Mouse (Mus musculus) spleen, postnatal 14 days (tissue): Measurements from ENCODE around the gene 1700066M21Rik.

Source experiments
- DNase-seq, 2 experiments: peaks; one replicate each; pipeline ENCODE4 v3.0.0; 2021 to 2022; ENCODE audit warnings: low spot score in 2 of 2

The 1700066M21Rik gene

GRCm38 (mm10) chr1:57392417-57392816 lies 15.0 kb downstream of the 1700066M21Rik start:
- no peak for DNase-seq

- peak in 1 of 2 experiments; percentile 34 for DNase-seq
Measured at GRCm38 (mm10) chr1:57394051-57394450, 16.6 kb downstream of the 1700066M21Rik start.

GRCm38 (mm10) chr1:57400321-57400720 lies 22.9 kb downstream of the 1700066M21Rik start:
- DNase-seq, result no peak

GRCm38 (mm10) chr1:57400877-57401276 lies 23.5 kb downstream of the 1700066M21Rik start:
- no peak for DNase-seq

GRCm38 (mm10) chr1:57402116-57402515 lies 24.7 kb downstream of the 1700066M21Rik start:
- no peak for DNase-seq

GRCm38 (mm10) chr1:57406187-57407151 lies 29.0 kb downstream of the 1700066M21Rik start, which contains the start of the genes Maip1 and Tyw5:
Maip1 (plus strand) TSS chr1:57406328.
Tyw5 (minus strand) TSS chr1:57407101.
- peak; percentile 57 to 73 for DNase-seq

- no peak for DNase-seq
Measured at GRCm38 (mm10) chr1:57408994-57409393, 31.6 kb downstream of the 1700066M21Rik start.

- no peak for DNase-seq
Measured at GRCm38 (mm10) chr1:57413397-57413796, 36.0 kb downstream of the 1700066M21Rik start.

- DNase-seq, result no peak
Measured at GRCm38 (mm10) chr1:57423696-57424095, 46.3 kb downstream of the 1700066M21Rik start.

GRCm38 (mm10) chr1:57428368-57429308 lies 51.2 kb downstream of the 1700066M21Rik start:
- peak; percentile 47 to 73 for DNase-seq

- no peak for DNase-seq
Measured at GRCm38 (mm10) chr1:57429786-57430483, 52.5 kb downstream of the 1700066M21Rik start.

- DNase-seq, result no peak
Measured at GRCm38 (mm10) chr1:57433141-57433540, 55.7 kb downstream of the 1700066M21Rik start.
